Comparison of ENCODE assay signal across 9 mouse cellular contexts in the genomic region with DNA sequence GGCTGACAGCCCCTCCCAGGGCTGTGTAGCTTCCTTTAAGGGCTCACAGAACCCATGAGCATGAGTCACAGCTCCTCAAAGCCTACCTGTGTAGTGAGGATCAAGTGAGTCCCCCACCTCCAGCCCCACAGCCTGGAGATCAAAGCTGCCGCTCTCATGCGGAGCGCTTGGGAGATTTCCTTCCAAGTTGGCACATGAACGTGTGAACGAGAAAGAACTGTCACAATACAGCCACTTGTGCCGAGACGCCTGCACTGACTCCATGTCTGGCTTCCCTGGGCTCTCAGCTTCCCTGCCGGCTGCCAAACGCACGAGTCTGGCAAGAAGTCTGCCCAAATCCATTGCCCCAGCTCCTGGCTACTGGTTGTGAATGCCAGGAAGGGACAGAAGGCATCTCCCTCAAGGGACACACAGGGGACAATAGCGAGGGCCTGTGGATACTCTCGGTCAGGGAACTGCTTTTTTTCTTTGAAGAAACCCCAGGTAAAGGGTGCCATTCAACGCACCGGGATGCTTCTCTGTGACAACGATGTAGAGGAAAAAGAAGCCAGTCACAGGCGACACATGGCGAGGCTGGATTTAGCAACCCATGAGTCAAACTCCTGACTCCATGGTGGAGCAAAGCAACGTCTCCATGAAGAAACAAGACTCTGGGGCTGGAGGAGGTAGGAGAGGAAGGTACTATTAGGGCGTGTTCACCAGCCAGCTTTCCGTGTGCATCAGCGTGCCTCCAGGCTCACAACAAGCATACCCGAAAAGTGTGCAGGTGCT.
DNase-seq lines count a peak whose midpoint lies in the region; ATAC-seq lines count a peak whose summit lies in the region.
"Had no signal": no experiment of that assay in that cellular context is flagged by ENCODE, and none has a peak within 500 bp of the region (broad histone marks: within the 10 kb centered on the region; RNA-seq: fewer than 3 reads in every experiment).

No protein-coding gene starts in this region.

- whole genome bisulfite sequencing in heart, embryonic 14.5 days: 49% methylated on average over 22 of the region's 22 CpGs
- WGBS in hindbrain, embryonic 15.5 days: 57% methylated on average over 22 of the region's 22 CpGs
- 59% methylated on average over 22 of the region's 22 CpGs for WGBS in neural tube, embryonic 15.5 days

- no peaks in the 10 kb centered on the region for H3K9me3 ChIP-seq in heart, embryonic 14.5 days (ENCODE audit: control insufficient read depth, low read length)
- H3K9me3 ChIP-seq in hindbrain, embryonic 15.5 days: no peaks in the 10 kb centered on the region
- H3K9me3 ChIP-seq in neural tube, embryonic 15.5 days (replicated peaks): no peaks in the 10 kb centered on the region

- ATAC-seq in heart, embryonic 14.5 days (ENCODE audit: insufficient number of reproducible peaks, insufficient read depth, low FRiP score, low read depth): no peak
- peak; percentile 23; the same call in 1 of the 2 replicates for ATAC-seq in hindbrain, embryonic 15.5 days (ENCODE audit: low FRiP score, low read depth)
- ATAC-seq in neural tube, embryonic 15.5 days (ENCODE audit: low FRiP score): no peak
- no peak for ATAC-seq in CD4-positive, CD25-positive, alpha-beta regulatory T cell, adult 4 months

- no peak for DNase-seq in heart, adult 9 months (ENCODE audit: low spot score in 2 of 2)
- DNase-seq in cerebellum, adult 18-20 months: peak; percentile 70 to 76
- DNase-seq in gastrocnemius, adult 18-20 months (ENCODE audit: low spot score): no peak
- DNase-seq in retina, postnatal 1 day: no peak
- DNase-seq: lung, adult 2 months had no signal

- no peaks in the 10 kb centered on the region for H3K36me3 ChIP-seq in heart, embryonic 14.5 days (ENCODE audit: control insufficient read depth, insufficient read depth, low read length)
- no peaks in the 10 kb centered on the region for H3K36me3 ChIP-seq in hindbrain, embryonic 15.5 days
- no peaks in the 10 kb centered on the region for H3K36me3 ChIP-seq in neural tube, embryonic 15.5 days

- no peak overlapping the region for H3K9ac ChIP-seq in heart, embryonic 14.5 days (ENCODE audit: low read length)
- no peak overlapping the region for H3K9ac ChIP-seq in hindbrain, embryonic 15.5 days
- H3K9ac ChIP-seq in neural tube, embryonic 15.5 days (replicated peaks): no peak overlapping the region

- peaks cover 0 to 7% of the 10 kb centered on the region in 2 experiments; a peak in 1 of 4 replicates for H3K4me1 ChIP-seq in heart, embryonic 14.5 days (ENCODE audit: control insufficient read depth in 2 of 2, insufficient read depth in 2 of 2, low read length in 2 of 2)
- H3K4me1 ChIP-seq in hindbrain, embryonic 15.5 days (replicated peaks): peaks cover 24% of the 10 kb centered on the region
- peaks cover 30% of the 10 kb centered on the region for H3K4me1 ChIP-seq in neural tube, embryonic 15.5 days

- no peak overlapping the region for H3K4me3 ChIP-seq in heart, embryonic 14.5 days (ENCODE audit: control insufficient read depth in 1 of 2, insufficient read depth in 1 of 2, low read depth in 1 of 2, low read length in 2 of 2)
- H3K4me3 ChIP-seq in hindbrain, embryonic 15.5 days: no peak overlapping the region
- H3K4me3 ChIP-seq in neural tube, embryonic 15.5 days (replicated peaks): no peak overlapping the region

- H3K4me2 ChIP-seq in heart, embryonic 14.5 days (ENCODE audit: low read length): peak overlapping the region; percentile 13; the same call in 1 of the 2 replicates
- H3K4me2 ChIP-seq in hindbrain, embryonic 15.5 days: peak overlapping the region; percentile 28
- peak overlapping the region; percentile 23 for H3K4me2 ChIP-seq in neural tube, embryonic 15.5 days

- no peak overlapping the region for H3K27ac ChIP-seq in heart, embryonic 14.5 days (replicated peaks in 1 of 2; ENCODE audit: control insufficient read depth in 1 of 2, insufficient read depth in 1 of 2, low read depth in 2 of 2, low read length in 2 of 2)
- H3K27ac ChIP-seq in hindbrain, embryonic 15.5 days (replicated peaks): 0 out of 2 replicates have a peak overlapping the region, but pooled peaks have one; percentile 34
- no peak overlapping the region; the same call in 1 of the 2 replicates for H3K27ac ChIP-seq in neural tube, embryonic 15.5 days (replicated peaks)

- peaks cover 6% of the 10 kb centered on the region; the same call in 1 of the 2 replicates for H3K27me3 ChIP-seq in heart, embryonic 14.5 days (ENCODE audit: control insufficient read depth, insufficient read depth, low read length)
- no peaks in the 10 kb centered on the region for H3K27me3 ChIP-seq in hindbrain, embryonic 15.5 days
- no peaks in the 10 kb centered on the region for H3K27me3 ChIP-seq in neural tube, embryonic 15.5 days (replicated peaks)

Comparison
In these comparisons a context has a peak if more than half of its experiments do, and no peak if none do; other contexts are left out.
1. DNase-seq: peak in cerebellum, adult 18-20 months (2 of 2); none in heart, adult 9 months (0 of 2), gastrocnemius, adult 18-20 months (single experiment) and retina, postnatal 1 day (single experiment).
2. Peak in every context shown above with its lines, with median percentiles within 50 percentile points of each other: H3K4me2 ChIP-seq.